Mouse (Mus musculus): ENCODE data around the gene Tmod3.

- TF ChIP-seq CTCF (IDR thresholded peaks at IDR 0.05; ENCODE audit: low read depth) (no peak), EP300 (IDR thresholded peaks at IDR 0.05; ENCODE audit: low read depth) (no peak)
Observed at GRCm38 (mm10) chr9:75455684-75456083, 103.8 kb downstream of the Tmod3 start.

Measured in heart, postnatal 0 days (tissue).